In the genomic region with DNA sequence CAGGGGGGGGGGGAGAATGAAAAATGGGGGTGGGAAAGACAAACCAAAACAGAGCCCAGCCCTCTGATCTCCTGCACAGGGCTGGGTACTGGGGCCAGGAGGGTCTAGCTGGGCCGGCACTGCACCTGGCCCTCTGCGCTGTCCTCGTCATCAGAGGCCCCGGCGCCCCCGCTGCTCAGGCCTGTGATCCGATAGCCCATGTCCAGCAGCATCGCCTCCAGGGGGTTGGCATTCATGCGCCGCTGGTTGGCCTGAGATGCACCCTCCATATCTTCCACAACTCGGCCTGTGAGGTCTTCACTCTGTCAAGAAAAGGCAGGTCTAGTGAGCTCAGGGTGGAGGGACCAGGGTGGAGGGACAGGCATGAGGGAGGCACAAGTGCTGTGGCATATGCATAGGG, we compare ENCODE assay signal across 15 mouse cellular contexts. TPM values are rescaled to one million over a fixed set of nuclear protein-coding genes. Genes with fewer than 3 reads are reported as not detected.
DNase-seq lines count a peak whose midpoint lies in the region; ATAC-seq and TF ChIP-seq lines count a peak whose summit lies in the region.
"Had no signal": no experiment of that assay in that cellular context is flagged by ENCODE, and none has a peak within 500 bp of the region (broad histone marks: within the 10 kb centered on the region; RNA-seq: fewer than 3 reads in every experiment).

No protein-coding gene starts in this region.

- H3K27me3 ChIP-seq in heart, embryonic 10.5 days (ENCODE audit: insufficient read depth, poor library complexity, severe bottlenecking): peaks cover 11% of the 10 kb centered on the region; the same call in 1 of the 2 replicates
- 0 out of 2 replicates have a peak, but pooled peaks cover 11% of the 10 kb centered on the region for H3K27me3 ChIP-seq in heart, embryonic 12.5 days (replicated peaks)
- H3K27me3 ChIP-seq in midbrain, embryonic 10.5 days (ENCODE audit: low read depth, poor library complexity, severe bottlenecking): peaks cover 24% of the 10 kb centered on the region
- no peaks in the 10 kb centered on the region for H3K27me3 ChIP-seq in midbrain, postnatal 0 days (ENCODE audit: insufficient read depth, low read length)
- no peaks in the 10 kb centered on the region for H3K27me3 ChIP-seq in embryonic facial prominence, embryonic 11.5 days (ENCODE audit: control insufficient read depth, insufficient read depth, low read length)
- no peaks in the 10 kb centered on the region for H3K27me3 ChIP-seq in embryonic facial prominence, embryonic 13.5 days
- H3K27me3 ChIP-seq: forebrain, embryonic 15.5 days; stomach, embryonic 15.5 days had no signal

- no peak overlapping the region for H3K4me3 ChIP-seq in heart, embryonic 10.5 days
- no peak overlapping the region for H3K4me3 ChIP-seq in heart, embryonic 12.5 days
- H3K4me3 ChIP-seq in midbrain, embryonic 10.5 days: peak overlapping the region; percentile 28; the same call in 1 of the 2 replicates
- no peak overlapping the region for H3K4me3 ChIP-seq in midbrain, postnatal 0 days (ENCODE audit: low read depth, low read length)
- no peak overlapping the region for H3K4me3 ChIP-seq in embryonic facial prominence, embryonic 11.5 days (ENCODE audit: low read depth, low read length)
- no peak overlapping the region for H3K4me3 ChIP-seq in embryonic facial prominence, embryonic 13.5 days
- H3K4me3 ChIP-seq: forebrain, embryonic 15.5 days; layer of hippocampus, adult 2 months; stomach, embryonic 15.5 days had no signal

- peak overlapping the region; percentile 82 for H3K27ac ChIP-seq in heart, embryonic 10.5 days
- H3K27ac ChIP-seq in heart, embryonic 12.5 days (ENCODE audit: poor library complexity, severe bottlenecking): no peak overlapping the region
- H3K27ac ChIP-seq in midbrain, embryonic 10.5 days (replicated peaks): peak overlapping the region; percentile 78
- no peak overlapping the region for H3K27ac ChIP-seq in midbrain, postnatal 0 days (ENCODE audit: low read depth, low read length)
- no peak overlapping the region for H3K27ac ChIP-seq in embryonic facial prominence, embryonic 11.5 days (replicated peaks; ENCODE audit: low read depth, low read length)
- H3K27ac ChIP-seq in embryonic facial prominence, embryonic 13.5 days: no peak overlapping the region
- H3K27ac ChIP-seq: layer of hippocampus, adult 2 months had no signal

- WGBS in heart, embryonic 10.5 days: 34% methylated on average over 11 of the region's 11 CpGs
- 42% methylated on average over 11 of the region's 11 CpGs for WGBS in heart, embryonic 12.5 days
- WGBS in midbrain, embryonic 10.5 days: 21% methylated on average over 11 of the region's 11 CpGs
- WGBS in midbrain, postnatal 0 days: 41% methylated on average over 11 of the region's 11 CpGs
- 12% methylated on average over 7 of the region's 11 CpGs for WGBS in embryonic facial prominence, embryonic 11.5 days
- WGBS in embryonic facial prominence, embryonic 13.5 days: 41% methylated on average over 11 of the region's 11 CpGs

- H3K9me3 ChIP-seq in heart, embryonic 10.5 days: no peaks in the 10 kb centered on the region
- H3K9me3 ChIP-seq in heart, embryonic 12.5 days (replicated peaks): no peaks in the 10 kb centered on the region
- H3K9me3 ChIP-seq in midbrain, embryonic 10.5 days (replicated peaks): no peaks in the 10 kb centered on the region
- no peaks in the 10 kb centered on the region for H3K9me3 ChIP-seq in midbrain, postnatal 0 days (ENCODE audit: low read length)
- no peaks in the 10 kb centered on the region for H3K9me3 ChIP-seq in embryonic facial prominence, embryonic 11.5 days (replicated peaks; ENCODE audit: control insufficient read depth, low read length)
- H3K9me3 ChIP-seq in embryonic facial prominence, embryonic 13.5 days: no peaks in the 10 kb centered on the region
- H3K9me3 ChIP-seq: forebrain, embryonic 15.5 days; stomach, embryonic 15.5 days had no signal

- peaks cover 56% of the 10 kb centered on the region for H3K4me1 ChIP-seq in heart, embryonic 10.5 days
- peaks cover 39% of the 10 kb centered on the region for H3K4me1 ChIP-seq in heart, embryonic 12.5 days (replicated peaks)
- peaks cover 47% of the 10 kb centered on the region for H3K4me1 ChIP-seq in midbrain, embryonic 10.5 days
- no peaks in the 10 kb centered on the region for H3K4me1 ChIP-seq in midbrain, postnatal 0 days (ENCODE audit: insufficient read depth, low read length)
- peaks cover 7% of the 10 kb centered on the region for H3K4me1 ChIP-seq in embryonic facial prominence, embryonic 11.5 days (ENCODE audit: control insufficient read depth, insufficient read depth, low read length)
- peaks cover 25% of the 10 kb centered on the region for H3K4me1 ChIP-seq in embryonic facial prominence, embryonic 13.5 days

- ATAC-seq in heart, embryonic 12.5 days (ENCODE audit: insufficient number of reproducible peaks, low FRiP score): no peak
- ATAC-seq in midbrain, postnatal 0 days (ENCODE audit: low FRiP score): no peak
- no peak for ATAC-seq in embryonic facial prominence, embryonic 11.5 days (replicated peaks; ENCODE audit: insufficient number of reproducible peaks, low FRiP score, low TSS enrichment, low read depth)
- no peak for ATAC-seq in embryonic facial prominence, embryonic 13.5 days (ENCODE audit: insufficient number of reproducible peaks, insufficient read depth, low FRiP score, low TSS enrichment, low read depth)
- ATAC-seq: CD4-positive, CD25-positive, alpha-beta regulatory T cell, adult 4 months; forebrain, embryonic 15.5 days had no signal

- no peak overlapping the region for H3K4me2 ChIP-seq in heart, embryonic 12.5 days
- no peak overlapping the region for H3K4me2 ChIP-seq in midbrain, postnatal 0 days (ENCODE audit: low read depth, low read length, poor library complexity, severe bottlenecking)
- no peak overlapping the region for H3K4me2 ChIP-seq in embryonic facial prominence, embryonic 11.5 days (ENCODE audit: low read depth, low read length)
- no peak overlapping the region for H3K4me2 ChIP-seq in embryonic facial prominence, embryonic 13.5 days
- H3K4me2 ChIP-seq: forebrain, embryonic 15.5 days; stomach, embryonic 15.5 days had no signal

- TF ChIP-seq CTCF in midbrain, postnatal 0 days (IDR thresholded peaks at IDR 0.05): no peak

- peaks cover 24% of the 10 kb centered on the region for H3K36me3 ChIP-seq in heart, embryonic 10.5 days
- peaks cover 41% of the 10 kb centered on the region for H3K36me3 ChIP-seq in heart, embryonic 12.5 days
- peaks cover 40% of the 10 kb centered on the region for H3K36me3 ChIP-seq in midbrain, embryonic 10.5 days
- peaks cover 15% of the 10 kb centered on the region for H3K36me3 ChIP-seq in midbrain, postnatal 0 days (ENCODE audit: insufficient read depth, low read length)
- H3K36me3 ChIP-seq in embryonic facial prominence, embryonic 11.5 days (replicated peaks; ENCODE audit: control insufficient read depth, insufficient read depth, low read depth, low read length): no peaks in the 10 kb centered on the region
- peaks cover 50% of the 10 kb centered on the region for H3K36me3 ChIP-seq in embryonic facial prominence, embryonic 13.5 days

- no peak overlapping the region for H3K9ac ChIP-seq in heart, embryonic 12.5 days
- H3K9ac ChIP-seq in midbrain, postnatal 0 days (replicated peaks; ENCODE audit: low read length, poor library complexity, severe bottlenecking): no peak overlapping the region
- 0 out of 2 replicates have a peak overlapping the region, but pooled peaks have one; percentile 23 for H3K9ac ChIP-seq in embryonic facial prominence, embryonic 11.5 days (replicated peaks; ENCODE audit: low read length)
- peak overlapping the region; percentile 1; the same call in 1 of the 2 replicates for H3K9ac ChIP-seq in embryonic facial prominence, embryonic 13.5 days
- H3K9ac ChIP-seq: forebrain, embryonic 15.5 days; stomach, embryonic 15.5 days had no signal

- no peak for DNase-seq in heart, embryonic 10.5 days (ENCODE audit: low spot score)
- DNase-seq in midbrain, embryonic 10.5 days (ENCODE audit: low spot score): peak; percentile 23
- no peak for DNase-seq in midbrain, postnatal 0 days (ENCODE audit: low spot score)
- DNase-seq in embryonic facial prominence, embryonic 11.5 days (ENCODE audit: low spot score): no peak
- DNase-seq in spleen, postnatal 14 days (ENCODE audit: low spot score in 2 of 2): no peak
- DNase-seq: adrenal gland, postnatal 10 days; cerebellum, adult 9-10 months; gastrocnemius, postnatal 10 days; heart, postnatal 36 days had no signal

RNA-seq across cellular contexts. Expression of gene Tmem222, which starts 16.5 kb away (rescaled TPM):
- 66.8 and 75.2 TPM in 2 replicates for polyA plus RNA-seq in heart, embryonic 10.5 days (2016; fragmentation: Nextera tagmentation; extraction: Ambion mirVana)
- polyA plus RNA-seq in heart, embryonic 12.5 days (2016; fragmentation: Nextera tagmentation; extraction: Ambion mirVana): 52.4 and 55.2 TPM in 2 replicates
- polyA plus RNA-seq in midbrain, embryonic 10.5 days (2016; fragmentation: Nextera tagmentation; extraction: Ambion mirVana): 91.9 and 92.2 TPM in 2 replicates
- total RNA-seq in midbrain, postnatal 0 days (2014; rRNA removed): 129 and 130 TPM in 2 replicates
- polyA plus RNA-seq in midbrain, postnatal 0 days (2015; fragmentation: Nextera tagmentation; extraction: Ambion mirVana): 138 and 143 TPM in 2 replicates
- polyA plus RNA-seq in embryonic facial prominence, embryonic 11.5 days (2014; fragmentation: Nextera tagmentation; extraction: Ambion mirVana): 82.0 and 87.9 TPM in 2 replicates
- 84.4 and 89.9 TPM in 2 replicates for polyA plus RNA-seq in embryonic facial prominence, embryonic 13.5 days (2015; fragmentation: Nextera tagmentation; extraction: Ambion mirVana)

RNA-seq across cellular contexts. Expression of gene Sytl1, which starts 31.2 kb away (rescaled TPM):
- polyA plus RNA-seq in heart, embryonic 10.5 days (2016; fragmentation: Nextera tagmentation; extraction: Ambion mirVana): 0.28 and 0.60 TPM in 2 replicates
- 0.41 and 0.47 TPM in 2 replicates for polyA plus RNA-seq in heart, embryonic 12.5 days (2016; fragmentation: Nextera tagmentation; extraction: Ambion mirVana)
- polyA plus RNA-seq in midbrain, embryonic 10.5 days (2016; fragmentation: Nextera tagmentation; extraction: Ambion mirVana): 1.3 and 1.5 TPM in 2 replicates
- 1.6 TPM in 1 of 2 replicates, not detected in the other for total RNA-seq in midbrain, postnatal 0 days (2014; rRNA removed)
- polyA plus RNA-seq in midbrain, postnatal 0 days (2015; fragmentation: Nextera tagmentation; extraction: Ambion mirVana): 0.21 and 0.26 TPM in 2 replicates
- polyA plus RNA-seq in embryonic facial prominence, embryonic 11.5 days (2014; fragmentation: Nextera tagmentation; extraction: Ambion mirVana): 1.1 and 1.2 TPM in 2 replicates
- 6.6 and 8.2 TPM in 2 replicates for polyA plus RNA-seq in embryonic facial prominence, embryonic 13.5 days (2015; fragmentation: Nextera tagmentation; extraction: Ambion mirVana)

RNA-seq across cellular contexts. Expression of gene Map3k6, which starts 53.5 kb away (rescaled TPM):
- 2.5 and 3.4 TPM in 2 replicates for polyA plus RNA-seq in heart, embryonic 10.5 days (2016; fragmentation: Nextera tagmentation; extraction: Ambion mirVana)
- polyA plus RNA-seq in heart, embryonic 12.5 days (2016; fragmentation: Nextera tagmentation; extraction: Ambion mirVana): 2.3 and 3.2 TPM in 2 replicates
- polyA plus RNA-seq in midbrain, embryonic 10.5 days (2016; fragmentation: Nextera tagmentation; extraction: Ambion mirVana): 2.6 and 3.0 TPM in 2 replicates
- total RNA-seq in midbrain, postnatal 0 days (2014; rRNA removed): 7.6 and 8.3 TPM in 2 replicates
- 2.8 and 4.1 TPM in 2 replicates for polyA plus RNA-seq in midbrain, postnatal 0 days (2015; fragmentation: Nextera tagmentation; extraction: Ambion mirVana)
- 1.8 and 1.9 TPM in 2 replicates for polyA plus RNA-seq in embryonic facial prominence, embryonic 11.5 days (2014; fragmentation: Nextera tagmentation; extraction: Ambion mirVana)
- polyA plus RNA-seq in embryonic facial prominence, embryonic 13.5 days (2015; fragmentation: Nextera tagmentation; extraction: Ambion mirVana): 4.3 and 4.8 TPM in 2 replicates

RNA-seq across cellular contexts. Expression of gene Wdtc1, which starts 59.2 kb away (rescaled TPM):
- 13.4 and 14.2 TPM in 2 replicates for polyA plus RNA-seq in heart, embryonic 10.5 days (2016; fragmentation: Nextera tagmentation; extraction: Ambion mirVana)
- 16.1 and 17.9 TPM in 2 replicates for polyA plus RNA-seq in heart, embryonic 12.5 days (2016; fragmentation: Nextera tagmentation; extraction: Ambion mirVana)
- 19.2 and 20.0 TPM in 2 replicates for polyA plus RNA-seq in midbrain, embryonic 10.5 days (2016; fragmentation: Nextera tagmentation; extraction: Ambion mirVana)
- total RNA-seq in midbrain, postnatal 0 days (2014; rRNA removed): 43.0 and 54.8 TPM in 2 replicates
- polyA plus RNA-seq in midbrain, postnatal 0 days (2015; fragmentation: Nextera tagmentation; extraction: Ambion mirVana): 14.4 and 15.6 TPM in 2 replicates
- 16.7 and 18.7 TPM in 2 replicates for polyA plus RNA-seq in embryonic facial prominence, embryonic 11.5 days (2014; fragmentation: Nextera tagmentation; extraction: Ambion mirVana)
- 13.9 and 14.3 TPM in 2 replicates for polyA plus RNA-seq in embryonic facial prominence, embryonic 13.5 days (2015; fragmentation: Nextera tagmentation; extraction: Ambion mirVana)

Comparison
In these comparisons a context has a peak if more than half of its experiments do, and no peak if none do; other contexts are left out.
1. H3K27ac ChIP-seq: peak in heart, embryonic 10.5 days (single experiment) and midbrain, embryonic 10.5 days (single experiment); none in heart, embryonic 12.5 days (single experiment), midbrain, postnatal 0 days (single experiment), embryonic facial prominence, embryonic 11.5 days (single experiment) and embryonic facial prominence, embryonic 13.5 days (single experiment).
2. H3K9ac ChIP-seq: peak in embryonic facial prominence, embryonic 11.5 days (single experiment) and embryonic facial prominence, embryonic 13.5 days (single experiment); none in heart, embryonic 12.5 days (single experiment) and midbrain, postnatal 0 days (single experiment).